Mouse (Mus musculus) monocyte, adult 2 months (primary cell): Measurements from ENCODE around the gene Zfp219.
"Not testable (repeated sequence)": the region's sequence is repeated elsewhere in the genome, so short reads cannot be mapped to it uniquely, and the experiment has no call there.

Source experiments
- DNase-seq, 2 experiments: peaks; one replicate each; pipeline ENCODE4 v3.0.0; 2022; ENCODE audit warnings: low spot score in 2 of 2, low read depth in 1 of 2

Zfp219 gene

GRCm38 (mm10) chr14:52020486-52021137 is at the start of gene Zfp219:
Zfp219 (minus strand) TSS chr14:52020733.
- DNase-seq: no peak

GRCm38 (mm10) chr14:52066135-52066534 is 45.6 kb upstream of the Zfp219 start:
- DNase-seq: no peak

- DNase-seq: no peak
These were observed 41.3 kb upstream of the Zfp219 start for GRCm38 (mm10) chr14:52061798-52062197.

DNA sequence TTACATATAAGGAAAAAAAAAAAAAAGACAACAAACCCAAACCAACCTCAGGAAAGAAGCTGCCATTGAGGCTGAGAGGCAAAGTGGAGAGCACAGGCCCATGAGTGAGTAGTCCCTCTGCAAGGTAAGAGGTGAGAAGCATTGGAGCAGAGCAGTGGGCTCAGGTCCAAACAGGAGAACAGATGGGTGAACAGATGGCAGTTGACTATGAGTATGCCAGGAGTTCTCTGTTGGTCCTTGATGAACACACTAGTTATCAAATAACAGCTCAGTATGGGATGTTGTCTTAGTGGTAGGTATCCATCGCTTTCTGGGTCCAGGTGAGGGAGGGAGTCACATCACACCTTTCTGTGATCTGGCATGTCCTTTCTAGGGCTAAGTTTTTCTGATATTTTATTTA is 40.3 kb upstream of the Zfp219 start:
- no peak for DNase-seq

- DNase-seq: no peak
These were observed 39.4 kb upstream of the Zfp219 start for GRCm38 (mm10) chr14:52059982-52060381.

GRCm38 (mm10) chr14:52052720-52053119 is 32.2 kb upstream of the Zfp219 start:
- DNase-seq: not testable (repeated sequence)

DNA sequence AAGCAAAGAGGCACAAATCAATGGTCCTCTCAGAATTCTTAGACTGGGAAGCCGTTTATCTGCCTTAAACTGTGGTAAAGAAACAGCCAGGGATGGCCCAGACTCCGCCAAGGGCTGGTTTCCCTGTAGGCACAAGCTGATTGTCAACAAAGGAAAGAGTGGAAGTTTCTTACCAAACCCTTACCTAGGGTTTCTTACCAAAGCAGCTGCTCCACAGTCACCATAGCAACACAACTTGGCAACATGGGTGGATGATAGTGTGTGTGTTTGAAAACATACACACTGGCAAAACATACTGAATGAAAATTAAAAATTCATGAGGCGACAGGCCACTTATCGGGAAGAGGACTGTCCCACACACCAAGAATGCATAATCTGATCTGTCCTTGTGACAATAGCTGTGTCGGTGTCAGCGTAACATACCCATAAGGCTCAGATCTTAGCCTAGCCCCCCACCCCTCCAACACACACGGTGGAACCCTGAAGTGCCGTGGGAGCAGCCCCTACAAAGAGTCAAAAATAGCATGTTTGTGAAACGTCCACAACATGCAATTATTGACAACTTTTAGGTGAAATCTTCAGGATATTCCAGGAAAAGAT is 25.5 kb upstream of the Zfp219 start:
- no peak for DNase-seq

DNA sequence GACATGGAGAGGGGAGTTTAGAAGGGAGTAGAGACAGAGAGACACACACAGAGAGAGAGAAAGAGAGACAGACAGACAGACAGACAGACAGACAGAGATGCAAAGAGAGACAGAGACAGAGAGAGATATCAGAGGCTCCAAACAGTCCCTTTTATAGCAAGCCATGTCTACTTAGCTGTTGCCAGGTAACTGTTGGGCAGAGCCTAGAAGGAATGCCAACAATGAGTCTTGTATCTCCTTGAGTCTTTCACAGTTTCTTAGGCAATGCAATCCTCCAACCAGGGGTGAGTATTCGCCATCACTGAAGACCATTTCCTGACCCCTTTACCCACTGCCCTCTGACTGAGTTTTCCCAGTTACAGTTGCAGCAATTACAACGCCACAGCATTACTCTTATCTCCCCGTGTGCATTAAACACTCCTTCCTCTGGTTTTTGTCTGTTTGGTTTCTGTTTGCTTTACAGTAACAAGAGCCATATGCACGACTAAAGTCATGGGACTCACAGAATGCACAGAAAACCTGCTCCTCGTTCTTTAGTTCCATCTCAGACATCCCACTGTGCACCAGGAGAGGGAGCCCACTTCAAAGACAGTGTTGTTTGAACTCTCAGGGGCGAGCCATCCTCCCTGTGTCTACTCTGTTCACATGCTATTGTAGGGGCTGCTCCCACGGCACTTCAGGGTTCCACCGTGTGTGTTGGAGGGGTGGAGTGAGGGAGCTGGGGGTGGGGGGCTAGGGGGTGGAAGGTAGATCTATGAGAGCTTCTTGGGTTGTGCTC is 24.6 kb upstream of the Zfp219 start:
- DNase-seq: no peak

- DNase-seq: no peak
These were observed 22.9 kb upstream of the Zfp219 start for GRCm38 (mm10) chr14:52043446-52043845.

DNA sequence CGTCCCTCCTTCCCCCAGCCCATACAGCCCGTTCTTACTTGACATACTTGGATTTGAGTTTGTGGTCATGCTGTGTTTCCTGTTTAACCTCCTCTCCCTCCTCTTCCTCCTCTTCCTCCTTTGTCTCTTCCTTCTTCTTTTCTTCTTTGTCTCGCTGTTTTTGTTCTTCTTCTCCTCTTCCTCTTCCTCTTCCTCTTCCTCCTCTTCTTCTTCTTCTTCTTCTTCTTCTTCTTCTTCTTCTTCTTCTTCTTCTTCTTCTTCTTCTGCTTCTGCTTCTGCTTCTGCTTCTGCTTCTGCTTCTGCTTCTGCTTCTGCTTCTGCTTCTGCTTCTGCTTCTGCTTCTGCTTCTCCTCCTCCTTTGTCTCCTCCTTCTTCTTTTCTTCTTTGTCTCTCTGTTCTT is 21.8 kb upstream of the Zfp219 start, which contains the start of gene Olfr221:
TSS of gene Olfr221 (minus strand) at position 101 of the 400 bp plus-strand sequence.
- not testable (repeated sequence) for DNase-seq

GRCm38 (mm10) chr14:52039332-52039731 is 18.8 kb upstream of the Zfp219 start:
- DNase-seq: no peak

- no peak for DNase-seq
These were observed 15.4 kb upstream of the Zfp219 start for GRCm38 (mm10) chr14:52035926-52036325.

- DNase-seq: no peak
These were observed 5.8 kb upstream of the Zfp219 start for GRCm38 (mm10) chr14:52026342-52026741.

GRCm38 (mm10) chr14:52024133-52024532 is 3.6 kb upstream of the Zfp219 start:
- no peak for DNase-seq

- peak; percentile 40 to 74 for DNase-seq
These were observed 2.4 kb upstream of the Zfp219 start for GRCm38 (mm10) chr14:52022709-52023459.

DNA sequence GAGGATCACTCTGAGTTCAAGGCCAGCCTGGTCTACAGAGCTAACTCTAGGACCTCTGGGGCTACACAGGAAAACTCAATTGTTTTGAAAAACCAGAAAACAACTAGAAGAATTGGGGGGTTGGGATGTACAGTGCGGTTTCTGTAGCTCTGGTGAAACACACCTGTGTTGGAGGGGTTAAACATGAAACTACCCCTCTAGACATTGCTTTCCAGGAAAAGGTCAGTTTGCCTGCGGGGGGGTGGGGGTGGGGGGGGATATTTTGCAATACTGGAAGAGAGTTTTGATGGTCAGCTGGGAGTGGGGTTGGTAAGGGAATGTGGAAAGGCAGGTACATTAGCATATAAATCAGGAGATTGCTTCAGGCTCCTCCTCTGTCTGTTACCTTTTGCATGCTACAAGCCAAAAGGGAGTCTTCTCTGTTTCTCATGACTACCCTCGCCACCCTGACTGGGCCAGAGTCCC is 1.7 kb upstream of the Zfp219 start:
- DNase-seq: no peak

DNA sequence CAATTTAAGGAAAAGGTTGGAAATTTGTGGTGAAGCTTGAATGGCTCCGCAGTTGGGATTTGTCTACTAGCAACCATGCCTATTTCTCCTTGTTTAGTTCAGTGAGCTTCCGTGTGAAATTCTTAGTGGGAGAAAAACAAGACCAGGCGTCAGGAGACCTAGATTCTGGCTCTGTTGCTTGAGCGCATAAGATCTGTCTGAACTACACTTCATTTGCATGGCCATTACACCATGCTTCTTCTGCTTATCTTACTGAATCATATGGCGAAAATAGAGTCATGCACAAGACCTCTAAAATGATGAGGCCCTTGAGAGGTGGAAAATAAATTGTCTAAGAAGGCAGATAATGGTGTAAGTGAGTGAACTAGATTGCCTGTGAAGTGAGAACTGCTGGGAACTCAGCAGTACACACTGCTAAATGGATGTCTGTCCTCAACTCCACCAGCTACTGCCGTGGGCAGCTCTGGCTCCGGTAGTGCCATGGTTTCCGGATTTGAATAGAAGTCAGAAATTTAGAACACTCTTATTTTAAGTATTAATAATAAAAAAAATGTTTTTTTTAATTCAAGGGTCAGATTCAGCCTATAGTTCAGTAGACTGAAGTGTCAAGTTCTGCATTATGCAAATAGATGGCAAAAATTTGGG is 1.2 kb upstream of the Zfp219 start:
- no peak for DNase-seq

DNA sequence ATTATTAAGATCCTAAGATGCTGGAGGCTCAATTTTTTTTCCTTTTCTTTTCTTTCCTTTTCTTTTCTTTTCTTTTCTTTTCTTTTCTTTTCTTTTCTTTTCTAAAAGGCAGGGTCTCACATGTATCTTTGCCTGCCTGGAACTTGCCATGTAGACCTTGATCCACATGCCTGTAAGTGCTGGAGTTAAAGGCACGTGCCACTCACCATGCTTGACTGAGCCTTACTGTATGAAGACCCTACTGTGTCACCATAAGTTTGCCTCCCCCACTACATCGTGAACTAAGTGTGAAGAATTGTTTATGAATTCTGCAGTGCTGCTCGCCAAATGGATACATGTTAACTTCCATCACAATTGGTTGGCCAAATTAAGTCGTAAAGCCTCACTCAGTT is 601 bp upstream of the Zfp219 start:
- no peak for DNase-seq

- peak; percentile 93 to 95 for DNase-seq
These were observed 768 bp downstream of the Zfp219 start for GRCm38 (mm10) chr14:52019590-52020340.

- DNase-seq: no peak
These were observed 1.4 kb downstream of the Zfp219 start for GRCm38 (mm10) chr14:52019051-52019589.
